Mouse (Mus musculus) bone marrow macrophage, adult 2 months (primary cell): ENCODE data around the gene Trcg1.

Source experiments
- CTCF ChIP-seq: IDR thresholded peaks from 2 replicates; pipeline ENCODE4 v1.5.1; 2012; ENCODE audit warnings: low read depth, mild to moderate bottlenecking, low read length, moderate library complexity
- POLR2A ChIP-seq: IDR thresholded peaks from 2 replicates; pipeline ENCODE4 v1.6.1; 2012; ENCODE audit warnings: mild to moderate bottlenecking, low read depth, low read length, borderline replicate concordance

GRCm38 (mm10) chr9:57257627-57258026, 21.3 kb downstream of the Trcg1 start:
- TF ChIP-seq POLR2A, result no peak
- no peak for TF ChIP-seq CTCF
